Mouse (Mus musculus) limb, embryonic 14.5 days (tissue): Measurements from ENCODE around the gene Irak1bp1. TPM values are rescaled to one million over a fixed set of nuclear protein-coding genes. Genes with fewer than 3 reads are reported as not detected.

Experiments
- ATAC-seq: fragments of 200-750 bp; cut with Nextera tagmentation; 2 replicates; pipeline ENCODE4 v1.8.0; 2017; ENCODE audit warnings: low read depth, moderate number of reproducible peaks, moderate TSS enrichment; ENCODE audit not compliant: low FRiP score
- DNase-seq: peaks from one replicate; pipeline ENCODE4 v3.0.0-alpha.2; 2015; ENCODE audit warnings: low spot score
- H3K27ac ChIP-seq: fragments of 300-500 bp; sonication (generic); replicated peaks from 2 replicates; pipeline ENCODE4 v1.5.1; 2014; ENCODE audit warnings: low read depth, mild to moderate bottlenecking, low read length, moderate library complexity, mixed read lengths
- H3K27me3 ChIP-seq: fragments of 300-500 bp; sonication (generic); 2 replicates; pipeline ENCODE4 v1.6.1; 2014; ENCODE audit warnings: low read length, mixed read lengths; ENCODE audit not compliant: control insufficient read depth, insufficient read depth
- H3K36me3 ChIP-seq: fragments of 300-500 bp; sonication (generic); 2 replicates; pipeline ENCODE4 v1.6.1; 2014; ENCODE audit warnings: mild to moderate bottlenecking, low read length, moderate library complexity, mixed read lengths; ENCODE audit not compliant: control insufficient read depth, insufficient read depth
- H3K4me1 ChIP-seq: fragments of 300-500 bp; sonication (generic); 2 replicates; pipeline ENCODE4 v1.6.1; 2014; ENCODE audit warnings: antibody characterized with exemption, low read length, mixed read lengths; ENCODE audit not compliant: control insufficient read depth, insufficient read depth
- H3K4me2 ChIP-seq: fragments of 300-500 bp; sonication (generic); replicated peaks from 2 replicates; pipeline ENCODE4 v1.6.1; 2014; ENCODE audit warnings: low read depth, mild to moderate bottlenecking, low read length, moderate library complexity; ENCODE audit not compliant: severe bottlenecking
- H3K4me3 ChIP-seq: fragments of 300-500 bp; sonication (generic); replicated peaks from 2 replicates; pipeline ENCODE4 v1.5.1; 2014; ENCODE audit warnings: low read length
- H3K9ac ChIP-seq: fragments of 300-500 bp; sonication (generic); 2 replicates; pipeline ENCODE4 v1.6.1; 2014; ENCODE audit warnings: mild to moderate bottlenecking, low read depth, low read length, moderate library complexity; ENCODE audit not compliant: severe bottlenecking
- H3K9me3 ChIP-seq: fragments of 300-500 bp; sonication (generic); 2 replicates; pipeline ENCODE4 v1.6.1; 2016; ENCODE audit warnings: low read length; ENCODE audit not compliant: control insufficient read depth
- POLR2A ChIP-seq: fragments of 200-500 bp; IDR thresholded peaks from 2 replicates; pipeline ENCODE4 v1.8.0; 2012; ENCODE audit warnings: inconsistent platforms, mild to moderate bottlenecking, moderate library complexity, borderline replicate concordance; ENCODE audit not compliant: insufficient read depth, insufficient read length; ENCODE audit errors: extremely low read depth
- WGBS: fragments of 180-500 bp; shearing (Covaris S2); extraction: QIAGEN DNeasy Blood & Tissue Kit; methylation state at CpG from one replicate; pipeline ENCODE4 v1.1.7; 2014; 5-methylcytosine and 5-hydroxymethylcytosine counted together
- polyA plus RNA-seq, 2 experiments: library from polyadenylated mRNA; depleted of rRNA in 1 of 2; stranded (reverse) in 1 of 2; unstranded in 1 of 2; fragments of >200 nt; fragmentation: Nextera tagmentation in 1 of 2; extraction: Ambion mirVana in 1 of 2; gene quantifications; 2 replicates each; pipeline versions ENCODE4 v1.2.1 to v1.2.3; 2012 to 2014

Irak1bp1 gene
- polyA plus RNA-seq, 2 experiments: 15.4 to 24.3 TPM

DNA sequence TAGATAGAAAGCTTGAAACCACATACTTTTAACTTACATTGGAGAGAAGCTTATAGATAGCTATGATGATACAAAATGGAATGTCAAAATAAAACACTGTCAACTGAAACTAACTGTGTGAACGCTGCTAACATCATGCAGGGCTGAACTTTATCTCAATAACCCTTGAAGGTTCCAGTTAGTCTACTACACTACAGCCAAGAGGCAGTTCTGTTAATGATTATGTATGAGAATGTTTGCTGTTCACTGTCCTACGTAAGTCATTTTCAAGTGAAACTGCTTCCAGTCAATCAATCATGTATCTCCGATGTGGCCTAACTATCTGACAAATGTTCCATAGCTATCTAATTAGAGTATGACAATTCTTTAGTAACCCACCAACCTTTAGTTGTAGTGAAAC lies 38.4 kb downstream of the Irak1bp1 start:
- H3K27ac ChIP-seq: no peak overlapping the region
- H3K36me3 ChIP-seq: peaks cover 27% of the 10 kb centered on the region
- DNase-seq: no peak
- no peaks in the 10 kb centered on the region for H3K9me3 ChIP-seq
- H3K4me1 ChIP-seq: no peaks in the 10 kb centered on the region
- no peak overlapping the region for H3K4me3 ChIP-seq
- H3K9ac ChIP-seq: no peak overlapping the region
- H3K4me2 ChIP-seq: no peak overlapping the region
- TF ChIP-seq POLR2A: no peak
- H3K27me3 ChIP-seq: no peaks in the 10 kb centered on the region
- no peak for ATAC-seq
- WGBS: 89% methylated on average over 3 of the region's 3 CpGs

DNA sequence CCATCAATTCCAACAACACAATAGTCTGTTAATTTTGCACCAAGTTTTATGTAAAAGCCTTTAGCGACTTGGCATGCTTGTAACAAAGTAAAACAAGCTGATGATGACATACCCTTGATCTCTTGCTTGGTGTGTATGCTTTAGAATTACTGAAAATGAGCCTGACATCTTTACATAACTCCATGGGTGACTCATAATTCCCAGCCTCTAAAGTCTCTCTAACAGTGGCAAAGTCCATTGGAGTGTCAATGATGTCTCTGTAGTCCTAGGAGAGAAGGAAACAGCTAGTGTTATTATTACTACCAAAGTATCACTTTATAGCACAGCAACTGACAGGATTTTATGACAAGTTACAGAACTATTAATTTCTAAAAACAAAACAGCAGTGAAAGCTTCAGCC lies 47.7 kb downstream of the Irak1bp1 start:
- no peak overlapping the region for H3K27ac ChIP-seq
- no peak overlapping the region for H3K9ac ChIP-seq
- H3K27me3 ChIP-seq: no peaks in the 10 kb centered on the region
- peaks cover 72% of the 10 kb centered on the region for H3K36me3 ChIP-seq
- no peaks in the 10 kb centered on the region for H3K4me1 ChIP-seq
- DNase-seq: no peak
- H3K9me3 ChIP-seq: no peaks in the 10 kb centered on the region
- H3K4me3 ChIP-seq: no peak overlapping the region
- no peak for TF ChIP-seq POLR2A
- no peak overlapping the region for H3K4me2 ChIP-seq
- 90% methylated on average over 1 of the region's 1 CpGs for WGBS
- ATAC-seq: no peak

DNA sequence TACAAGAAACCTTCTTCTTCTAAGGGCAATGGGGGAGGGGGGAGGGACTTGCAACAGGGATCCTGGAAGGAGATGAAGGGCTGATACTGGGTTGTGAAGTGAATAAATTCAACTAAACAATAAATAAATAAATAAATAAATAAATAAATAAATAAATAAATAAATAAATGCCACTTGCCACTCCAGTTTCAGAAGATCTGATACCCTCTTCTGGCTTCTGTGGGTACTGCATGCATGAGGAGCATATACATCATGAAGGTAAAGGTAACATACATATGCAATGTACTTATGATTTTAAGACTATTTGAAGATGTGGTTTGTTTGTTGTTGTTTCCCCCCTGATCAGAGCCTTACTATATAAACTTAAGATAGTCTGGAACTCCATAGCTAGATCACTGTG lies 54.8 kb downstream of the Irak1bp1 start:
- DNase-seq (no peak), ATAC-seq (no peak)
- Histone ChIP-seq H3K4me3 (no peak overlapping the region), H3K4me2 (no peak overlapping the region), H3K27me3 (no peaks in the 10 kb centered on the region), H3K36me3 (peaks cover 68% of the 10 kb centered on the region), H3K27ac (no peak overlapping the region), H3K9me3 (no peaks in the 10 kb centered on the region), H3K4me1 (no peaks in the 10 kb centered on the region), H3K9ac (no peak overlapping the region)
- TF ChIP-seq POLR2A: no peak

DNA sequence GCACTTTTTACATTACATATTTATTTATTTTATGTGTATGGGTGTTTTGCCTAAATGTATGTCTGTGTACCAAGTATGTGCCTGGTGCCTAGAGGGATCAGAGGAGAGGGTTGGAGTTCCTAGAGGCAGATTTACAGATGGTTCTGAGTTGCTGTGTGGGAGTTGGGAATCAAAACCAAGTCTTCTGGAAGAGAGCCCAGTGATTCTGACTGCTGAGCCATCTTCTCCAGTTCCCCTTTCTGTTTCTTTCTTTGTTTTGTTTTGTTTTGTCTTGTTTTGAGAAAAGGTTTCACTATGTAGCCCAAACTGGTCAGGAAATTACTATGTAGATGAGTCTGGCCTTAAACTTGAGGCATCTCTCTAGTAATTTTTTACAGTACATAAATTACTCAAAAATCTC lies 59.3 kb downstream of the Irak1bp1 start:
- no peaks in the 10 kb centered on the region for H3K27me3 ChIP-seq
- H3K36me3 ChIP-seq: peaks cover 60% of the 10 kb centered on the region
- no peak overlapping the region for H3K4me3 ChIP-seq
- H3K4me2 ChIP-seq: no peak overlapping the region
- ATAC-seq (no peak), DNase-seq (no peak)
- H3K27ac ChIP-seq: no peak overlapping the region
- TF ChIP-seq POLR2A: no peak
- H3K4me1 ChIP-seq: no peaks in the 10 kb centered on the region
- no peak overlapping the region for H3K9ac ChIP-seq
- H3K9me3 ChIP-seq: no peaks in the 10 kb centered on the region

Other genes starting within 250 kb of the Irak1bp1 start
- 16.3 and 16.9 TPM in 2 replicates for gene Phip, start 146.0 kb downstream of the Irak1bp1 start, polyA plus RNA-seq (2012; rRNA removed)
- 84.1 and 94.7 TPM in 2 replicates for gene Phip, start 146.0 kb downstream of the Irak1bp1 start, polyA plus RNA-seq (2014; fragmentation: Nextera tagmentation; extraction: Ambion mirVana)